Mouse (Mus musculus) heart, postnatal 25 days (tissue): ENCODE results near the gene Izumo4. TPM values are rescaled to one million over a fixed set of nuclear protein-coding genes. Genes with fewer than 3 reads are reported as not detected.
A peak's percentile ranks its signal among the peaks of the same experiment; 100 is the strongest.

ENCODE experiments used
- DNase-seq: peaks from one replicate; pipeline ENCODE4 v3.0.0; 2022; ENCODE audit warnings: low spot score
- intact Hi-C: fragments of 180-260 bp; cut with DNase I; formaldehyde crosslinking; loops from one replicate; pipeline ENCODE4 v1.15.1; 2025
- total RNA-seq, 2 experiments: library from RNA; stranded (reverse); gene quantifications; 2 replicates each; pipeline ENCODE4 v1.2.3; 2021

Izumo4 gene
- total RNA-seq, 2 experiments from 2014 or later: 2.6 to 3.4 TPM

GRCm38 (mm10) chr10:80752079-80752625 is 50.2 kb downstream of the Izumo4 start:
- DNase-seq: peak; percentile 61
- intact Hi-C loops: no loop called here

- DNase-seq: peak; percentile 97
- intact Hi-C loops: no loop called here
Measured at GRCm38 (mm10) chr10:80754594-80755290, 52.8 kb downstream of the Izumo4 start, which contains the start of gene Dot1l. Gene Dot1l (plus strand): TSS chr10:80755206.

Other genes with a start within 250 kb of the Izumo4 start
- gene Onecut3, start 207.3 kb upstream of the Izumo4 start, total RNA-seq: under 1 TPM in 1 of 2 experiments, not detected in 1; 0.05 TPM
- gene Atp8b3, start 163.1 kb upstream of the Izumo4 start, total RNA-seq: not detected
- gene Rexo1, start 140.6 kb upstream of the Izumo4 start, total RNA-seq: 10 to 100 TPM; 11.1 to 12.2 TPM
- 1 to 10 TPM; 3.0 to 4.5 TPM for gene Klf16, start 124.9 kb upstream of the Izumo4 start, total RNA-seq
- 10 to 100 TPM; 50.1 to 51.1 TPM for gene Abhd17a, start 111.8 kb upstream of the Izumo4 start, total RNA-seq
- 10 to 100 TPM; 21.0 to 21.7 TPM for gene Scamp4, start 99.3 kb upstream of the Izumo4 start, total RNA-seq
- 1 to 10 TPM in 1 of 2 experiments, under 1 TPM in 1; 0.84 to 1.2 TPM for gene Adat3, start 99.3 kb upstream of the Izumo4 start, total RNA-seq
- gene Gm49322, start 96.2 kb upstream of the Izumo4 start, total RNA-seq: under 1 TPM; 0.52 to 0.59 TPM
- 100 to 1,000 TPM; 116 TPM for gene Csnk1g2, start 79.3 kb upstream of the Izumo4 start, total RNA-seq
- gene Btbd2, start 45.1 kb upstream of the Izumo4 start, total RNA-seq: 10 to 100 TPM; 41.5 to 45.8 TPM
- gene Mknk2, start 24.1 kb upstream of the Izumo4 start, total RNA-seq: 100 to 1,000 TPM; 158 to 181 TPM
- gene Mob3a, start 207 bp upstream of the Izumo4 start, total RNA-seq: 1 to 10 TPM; 8.2 to 8.9 TPM
- gene Ap3d1, start 40.1 kb downstream of the Izumo4 start, total RNA-seq: 10 to 100 TPM; 39.8 to 44.2 TPM
- 10 to 100 TPM; 31.2 to 31.4 TPM for gene Dot1l, start 53.0 kb downstream of the Izumo4 start, total RNA-seq
- gene Sf3a2, start 96.0 kb downstream of the Izumo4 start, total RNA-seq: 10 to 100 TPM; 29.6 to 29.9 TPM
- 10 to 100 TPM; 27.4 to 29.7 TPM for gene Plekhj1, start 96.4 kb downstream of the Izumo4 start, total RNA-seq
- under 1 TPM; 0.39 TPM for gene Amh, start 103.1 kb downstream of the Izumo4 start, total RNA-seq
- under 1 TPM; 0.48 to 0.81 TPM for gene Jsrp1, start 111.3 kb downstream of the Izumo4 start, total RNA-seq
- gene Oaz1, start 124.5 kb downstream of the Izumo4 start, total RNA-seq: 100 to 1,000 TPM; 883 to 894 TPM
- 10 to 100 TPM in 1 of 2 experiments, 1 to 10 TPM in 1; 6.3 to 10.6 TPM for gene Lingo3, start 141.9 kb downstream of the Izumo4 start, total RNA-seq
- gene Lsm7, start 153.0 kb downstream of the Izumo4 start, total RNA-seq: 10 to 100 TPM; 20.9 to 31.6 TPM
- gene Sppl2b, start 153.1 kb downstream of the Izumo4 start, total RNA-seq: 10 to 100 TPM; 22.4 to 23.6 TPM
- gene Tmprss9, start 169.7 kb downstream of the Izumo4 start, total RNA-seq: not detected
- gene Timm13, start 198.8 kb downstream of the Izumo4 start, total RNA-seq: 100 to 1,000 TPM; 143 to 148 TPM
- gene Lmnb2, start 216.1 kb downstream of the Izumo4 start, total RNA-seq: 1 to 10 TPM; 4.6 to 5.6 TPM
- gene Gadd45b, start 227.9 kb downstream of the Izumo4 start, total RNA-seq: 10 to 100 TPM in 1 of 2 experiments, 1 to 10 TPM in 1; 8.2 to 14.1 TPM